Mouse (Mus musculus) lung, adult 2 months (tissue): ENCODE results near the gene Kif2c.

Source experiments
- CTCF ChIP-seq: fragments of 200-500 bp; IDR thresholded peaks from 2 replicates; pipeline ENCODE4 v1.5.1; 2011; ENCODE audit warnings: mild to moderate bottlenecking, low read length, control low read depth; ENCODE audit not compliant: insufficient read depth
- POLR2A ChIP-seq: fragments of 200-500 bp; IDR thresholded peaks from 2 replicates; pipeline ENCODE4 v1.6.1; 2011; ENCODE audit warnings: low read depth, mild to moderate bottlenecking, control low read depth, low read length, borderline replicate concordance; ENCODE audit errors: extremely low read depth

GRCm38 (mm10) chr4:117161183-117161582 lies 21.3 kb downstream of the Kif2c start:
- no peak for TF ChIP-seq CTCF
- TF ChIP-seq POLR2A: no peak
